Mouse (Mus musculus) midbrain, embryonic 14.5 days (tissue): Measurements from ENCODE around the gene Tarbp1. TPM values are rescaled to one million over a fixed set of nuclear protein-coding genes. Genes with fewer than 3 reads are reported as not detected.

Source experiments
- ATAC-seq: fragments of 200-750 bp; cut with Nextera tagmentation; 2 replicates; pipeline ENCODE4 v1.8.0; 2017; ENCODE audit warnings: moderate number of reproducible peaks, moderate library complexity; ENCODE audit not compliant: low FRiP score, low TSS enrichment
- DNase-seq: peaks from one replicate; pipeline ENCODE4 v3.0.0-alpha.2; 2015
- H3K27ac ChIP-seq: fragments of 300-500 bp; sonication (generic); replicated peaks from 2 replicates; pipeline ENCODE4 v1.5.1; 2014; ENCODE audit warnings: mild to moderate bottlenecking, low read depth, low read length, moderate library complexity
- H3K27me3 ChIP-seq: fragments of 300-500 bp; sonication (generic); 2 replicates; pipeline ENCODE4 v1.6.1; 2014; ENCODE audit warnings: low read length, control low read depth, mixed read lengths; ENCODE audit not compliant: control insufficient read depth, insufficient read depth
- H3K36me3 ChIP-seq: fragments of 300-500 bp; sonication (generic); 2 replicates; pipeline ENCODE4 v1.6.1; 2014; ENCODE audit warnings: low read length, control low read depth; ENCODE audit not compliant: control insufficient read depth, insufficient read depth
- H3K4me1 ChIP-seq: fragments of 300-500 bp; sonication (generic); 2 replicates; pipeline ENCODE4 v1.6.1; 2014; ENCODE audit warnings: mild to moderate bottlenecking, antibody characterized with exemption, low read length, control low read depth; ENCODE audit not compliant: control insufficient read depth, insufficient read depth
- H3K4me2 ChIP-seq: fragments of 300-500 bp; sonication (generic); 2 replicates; pipeline ENCODE4 v1.6.1; 2014; ENCODE audit warnings: mild to moderate bottlenecking, low read length, moderate library complexity
- H3K4me3 ChIP-seq: fragments of 300-500 bp; sonication (generic); replicated peaks from 2 replicates; pipeline ENCODE4 v1.5.1; 2014; ENCODE audit warnings: low read depth, low read length
- H3K9ac ChIP-seq: fragments of 300-500 bp; sonication (generic); replicated peaks from 2 replicates; pipeline ENCODE4 v1.6.1; 2014; ENCODE audit warnings: mild to moderate bottlenecking, low read length, moderate library complexity
- H3K9me3 ChIP-seq: fragments of 300-500 bp; sonication (generic); 2 replicates; pipeline ENCODE4 v1.6.1; 2016; ENCODE audit warnings: low read length, control low read depth, mixed read lengths; ENCODE audit not compliant: control insufficient read depth
- whole genome bisulfite sequencing: fragments of 180-500 bp; shearing (Covaris S2); extraction: QIAGEN DNeasy Blood & Tissue Kit; methylation state at CpG from one replicate; pipeline ENCODE4 v1.1.7; 2014; 5-methylcytosine and 5-hydroxymethylcytosine counted together
- polyA plus RNA-seq: library from polyadenylated mRNA; unstranded; fragments of >200 nt; fragmentation: Nextera tagmentation; extraction: Ambion mirVana; gene quantifications from 2 replicates; pipeline ENCODE4 v1.2.1, GENCODE M21; 2014

Gene Tarbp1
- polyA plus RNA-seq, 1 experiment from 2014 or later: 2.5 TPM

- no peak for ATAC-seq
- Histone ChIP-seq H3K4me2 (no peak overlapping the region), H3K9ac (no peak overlapping the region), H3K27ac (no peak overlapping the region), H3K4me1 (no peaks in the 10 kb centered on the region), H3K4me3 (no peak overlapping the region), H3K9me3 (no peaks in the 10 kb centered on the region), H3K36me3 (no peaks in the 10 kb centered on the region), H3K27me3 (no peaks in the 10 kb centered on the region)
- WGBS: 67% methylated on average over 6 of the region's 6 CpGs
- DNase-seq: no peak
Measured at GRCm38 (mm10) chr8:126509635-126510034, 34.8 kb upstream of the Tarbp1 start.

- Histone ChIP-seq H3K4me2 (no peak overlapping the region), H3K9ac (no peak overlapping the region), H3K36me3 (no peaks in the 10 kb centered on the region), H3K9me3 (no peaks in the 10 kb centered on the region), H3K4me1 (no peaks in the 10 kb centered on the region), H3K27me3 (no peaks in the 10 kb centered on the region), H3K27ac (no peak overlapping the region), H3K4me3 (no peak overlapping the region)
- ATAC-seq: no peak
- 89% methylated on average over 8 of the region's 8 CpGs for WGBS
- no peak for DNase-seq
Measured at GRCm38 (mm10) chr8:126508871-126509586, 34.2 kb upstream of the Tarbp1 start.

- ATAC-seq (no peak), DNase-seq (no peak)
- H3K27ac ChIP-seq: no peak overlapping the region
- no peaks in the 10 kb centered on the region for H3K4me1 ChIP-seq
- no peak overlapping the region for H3K4me2 ChIP-seq
- H3K9ac ChIP-seq: no peak overlapping the region
- WGBS: 89% methylated on average over 2 of the region's 2 CpGs
- H3K36me3 ChIP-seq: no peaks in the 10 kb centered on the region
- H3K27me3 ChIP-seq: no peaks in the 10 kb centered on the region
- H3K9me3 ChIP-seq: no peaks in the 10 kb centered on the region
- H3K4me3 ChIP-seq: no peak overlapping the region
Measured at GRCm38 (mm10) chr8:126508221-126508620, 33.4 kb upstream of the Tarbp1 start.

GRCm38 (mm10) chr8:126504492-126505182 lies 29.8 kb upstream of the Tarbp1 start:
- Histone ChIP-seq H3K9me3 (no peaks in the 10 kb centered on the region), H3K4me2 (no peak overlapping the region), H3K4me3 (no peak overlapping the region), H3K36me3 (no peaks in the 10 kb centered on the region), H3K27me3 (no peaks in the 10 kb centered on the region), H3K9ac (no peak overlapping the region), H3K4me1 (no peaks in the 10 kb centered on the region), H3K27ac (no peak overlapping the region)
- WGBS: 85% methylated on average over 16 of the region's 16 CpGs
- DNase-seq (no peak), ATAC-seq (no peak)

GRCm38 (mm10) chr8:126502722-126503121 lies 27.9 kb upstream of the Tarbp1 start:
- ATAC-seq (no peak), DNase-seq (no peak)
- no peak overlapping the region for H3K27ac ChIP-seq
- WGBS: 36% methylated on average over 2 of the region's 2 CpGs
- no peak overlapping the region for H3K4me3 ChIP-seq
- no peaks in the 10 kb centered on the region for H3K9me3 ChIP-seq
- peaks cover 10% of the 10 kb centered on the region for H3K4me1 ChIP-seq
- H3K27me3 ChIP-seq: no peaks in the 10 kb centered on the region
- H3K9ac ChIP-seq: no peak overlapping the region
- H3K36me3 ChIP-seq: no peaks in the 10 kb centered on the region
- no peak overlapping the region for H3K4me2 ChIP-seq

GRCm38 (mm10) chr8:126499371-126499770 lies 24.5 kb upstream of the Tarbp1 start:
- no peaks in the 10 kb centered on the region for H3K27me3 ChIP-seq
- no peaks in the 10 kb centered on the region for H3K9me3 ChIP-seq
- H3K9ac ChIP-seq: no peak overlapping the region
- no peak overlapping the region for H3K27ac ChIP-seq
- WGBS: 100% methylated on average over 2 of the region's 2 CpGs
- no peaks in the 10 kb centered on the region for H3K36me3 ChIP-seq
- ATAC-seq (no peak), DNase-seq (no peak)
- peaks cover 10% of the 10 kb centered on the region for H3K4me1 ChIP-seq
- H3K4me3 ChIP-seq: no peak overlapping the region
- no peak overlapping the region for H3K4me2 ChIP-seq

GRCm38 (mm10) chr8:126498465-126498864 lies 23.6 kb upstream of the Tarbp1 start:
- WGBS: 3% methylated on average over 6 of the region's 6 CpGs
- peak overlapping the region; percentile 58 for H3K4me2 ChIP-seq
- peaks cover 10% of the 10 kb centered on the region for H3K4me1 ChIP-seq
- ATAC-seq (peak; percentile 29; the same call in 1 of the 2 replicates), DNase-seq (no peak)
- H3K27ac ChIP-seq: peak overlapping the region; percentile 87
- H3K4me3 ChIP-seq: no peak overlapping the region; the same call in 1 of the 2 replicates
- no peak overlapping the region for H3K9ac ChIP-seq
- H3K27me3 ChIP-seq: no peaks in the 10 kb centered on the region
- no peaks in the 10 kb centered on the region for H3K36me3 ChIP-seq
- no peaks in the 10 kb centered on the region for H3K9me3 ChIP-seq

- 2% methylated on average over 27 of the region's 27 CpGs for WGBS
- Histone ChIP-seq H3K9ac (peak overlapping the region; percentile 59), H3K4me1 (peaks cover 10% of the 10 kb centered on the region), H3K36me3 (no peaks in the 10 kb centered on the region), H3K27ac (peak overlapping the region; percentile 87), H3K4me3 (peak overlapping the region; percentile 32), H3K4me2 (peak overlapping the region; percentile 58), H3K9me3 (no peaks in the 10 kb centered on the region), H3K27me3 (no peaks in the 10 kb centered on the region)
- DNase-seq: peak; percentile 93
- peak; percentile 91 for ATAC-seq
Measured at GRCm38 (mm10) chr8:126497541-126498428, 22.9 kb upstream of the Tarbp1 start.
